Mouse (Mus musculus) liver, adult 2 months (tissue): ENCODE measurements around the gene Snd1. TPM values are rescaled to one million over a fixed set of nuclear protein-coding genes. Genes with fewer than 3 reads are reported as not detected.
A peak's percentile ranks its signal among the peaks of the same experiment; 100 is the strongest.

Experiments used
- DNase-seq: peaks from one replicate; pipeline ENCODE4 v3.0.0-alpha.2; 2011; ENCODE audit warnings: low read depth, low spot score; ENCODE audit errors: extremely low read depth
- H3K27ac ChIP-seq: fragments of 200-500 bp; replicated peaks from 2 replicates; pipeline ENCODE4 v1.5.1; 2012; ENCODE audit warnings: low read depth, mild to moderate bottlenecking, control low read depth, inconsistent platforms, low read length; ENCODE audit not compliant: insufficient read depth
- H3K27me3 ChIP-seq: fragments of 200-500 bp; 2 replicates; pipeline ENCODE4 v1.6.1; 2012; ENCODE audit warnings: mild to moderate bottlenecking, moderate library complexity, low read length, inconsistent platforms; ENCODE audit not compliant: control insufficient read depth, insufficient read depth
- H3K36me3 ChIP-seq: fragments of 200-500 bp; 2 replicates; pipeline ENCODE4 v1.6.1; 2012; ENCODE audit warnings: low read length, inconsistent platforms; ENCODE audit not compliant: control insufficient read depth, insufficient read depth
- H3K4me1 ChIP-seq: fragments of 200-500 bp; 2 replicates; pipeline ENCODE4 v1.6.1; 2011; ENCODE audit warnings: low read length; ENCODE audit not compliant: control insufficient read depth, insufficient read depth
- H3K4me3 ChIP-seq: fragments of 200-500 bp; 2 replicates; pipeline ENCODE4 v1.5.1; 2011; ENCODE audit warnings: low read depth, mild to moderate bottlenecking, control low read depth, low read length, moderate library complexity; ENCODE audit not compliant: insufficient read depth
- H3K79me2 ChIP-seq: fragments of 200-500 bp; 2 replicates; pipeline ENCODE4 v1.6.1; 2012; ENCODE audit warnings: inconsistent platforms, mild to moderate bottlenecking, low read length, moderate library complexity; ENCODE audit not compliant: control insufficient read depth, insufficient read depth
- H3K9ac ChIP-seq: fragments of 200-500 bp; 2 replicates; pipeline ENCODE4 v1.6.1; 2012; ENCODE audit warnings: low read depth, mild to moderate bottlenecking, control low read depth, inconsistent platforms, low read length
- CTCF ChIP-seq: fragments of 200-500 bp; IDR thresholded peaks from 2 replicates; pipeline ENCODE4 v1.5.1; 2011; ENCODE audit warnings: low read depth, low read length, control low read depth
- POLR2A ChIP-seq: fragments of 200-500 bp; IDR thresholded peaks from 2 replicates; pipeline ENCODE4 v1.6.1; 2011; ENCODE audit warnings: low read length, control low read depth; ENCODE audit not compliant: insufficient read depth; ENCODE audit errors: extremely low read depth
- WGBS: fragments of 180-500 bp; shearing (Covaris S2); methylation state at CpG from one replicate; pipeline ENCODE4 v1.1.7; 2018; 5-methylcytosine and 5-hydroxymethylcytosine counted together
- polyA plus RNA-seq: library from polyadenylated mRNA; depleted of rRNA; stranded (reverse); fragments of >200 nt; gene quantifications from 2 replicates; pipeline ENCODE4 v1.2.3, GENCODE M21; 2012
- total RNA-seq: library from RNA; depleted of rRNA; stranded (reverse); fragments of >200 nt; gene quantifications from 2 replicates; pipeline ENCODE4 v1.2.3, GENCODE M21; 2014

Gene Snd1
- total and polyA plus RNA-seq, 2 experiments, result 64.2 to 88.6 TPM

DNA sequence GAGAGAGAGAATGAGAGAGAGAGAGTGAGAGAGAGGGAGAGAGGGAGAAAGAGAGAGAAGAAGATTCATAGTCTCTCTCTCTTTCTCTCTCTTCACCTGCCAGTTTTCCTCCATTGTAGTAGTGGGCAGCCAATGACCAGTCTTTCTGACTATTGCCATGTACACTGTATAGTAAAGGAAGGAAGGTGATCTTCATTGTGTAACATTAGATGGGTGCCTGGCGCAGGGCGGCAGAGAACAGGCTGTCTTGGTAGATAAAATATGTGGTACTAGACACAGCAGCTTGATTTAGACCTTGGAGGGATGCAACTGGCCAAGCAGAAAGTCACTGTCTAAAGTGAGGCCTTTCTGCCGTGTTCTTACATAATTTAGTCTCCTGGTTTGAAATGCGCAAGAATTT is 139.9 kb downstream of the Snd1 start:
- 62% methylated on average over 4 of the region's 4 CpGs for WGBS
- Histone ChIP-seq H3K36me3 (no peaks in the 10 kb centered on the region), H3K79me2 (peaks cover 15% of the 10 kb centered on the region; the same call in 1 of the 2 replicates), H3K9ac (no peak overlapping the region), H3K27ac (no peak overlapping the region), H3K27me3 (no peaks in the 10 kb centered on the region), H3K4me3 (no peak overlapping the region), H3K4me1 (peaks cover 4% of the 10 kb centered on the region; the same call in 1 of the 2 replicates)
- DNase-seq, result no peak
- TF ChIP-seq CTCF (no peak), POLR2A (no peak)

- Histone ChIP-seq H3K27me3 (no peaks in the 10 kb centered on the region), H3K9ac (no peak overlapping the region), H3K27ac (no peak overlapping the region), H3K36me3 (no peaks in the 10 kb centered on the region), H3K79me2 (peaks cover 15% of the 10 kb centered on the region; the same call in 1 of the 2 replicates), H3K4me1 (peaks cover 4% of the 10 kb centered on the region; the same call in 1 of the 2 replicates), H3K4me3 (no peak overlapping the region)
- DNase-seq, result no peak
- no peak for TF ChIP-seq CTCF
- no peak for TF ChIP-seq POLR2A
- 65% methylated on average over 3 of the region's 3 CpGs for WGBS
Measured at GRCm38 (mm10) chr6:28615408-28615807, 140.5 kb downstream of the Snd1 start.

DNA sequence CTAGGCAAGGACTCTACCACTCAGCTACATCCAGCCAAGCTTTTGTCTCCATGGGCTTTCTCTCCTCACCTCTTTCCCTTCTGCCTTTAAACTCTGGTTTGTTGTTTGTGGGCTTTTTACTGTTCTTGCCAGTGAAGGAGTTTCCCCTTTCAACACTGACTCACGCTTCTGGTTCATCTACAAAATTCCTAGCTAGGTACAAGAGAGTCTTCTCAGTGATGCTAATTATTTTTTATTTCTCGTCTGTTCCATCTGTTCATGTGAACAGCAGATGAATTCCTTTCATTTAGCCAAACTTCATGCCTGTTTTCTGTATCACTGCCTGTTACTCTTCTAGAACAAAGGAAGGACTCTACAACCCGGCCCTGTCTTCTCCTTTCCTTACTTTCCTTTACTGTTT is 141.0 kb downstream of the Snd1 start:
- TF ChIP-seq POLR2A (no peak), CTCF (no peak)
- peaks cover 15% of the 10 kb centered on the region; the same call in 1 of the 2 replicates for H3K79me2 ChIP-seq
- peaks cover 4% of the 10 kb centered on the region; the same call in 1 of the 2 replicates for H3K4me1 ChIP-seq
- peaks cover under 1% of the 10 kb centered on the region; the same call in 1 of the 2 replicates for H3K36me3 ChIP-seq
- DNase-seq, result no peak
- 92% methylated on average over 3 of the region's 3 CpGs for WGBS
- no peak overlapping the region for H3K4me3 ChIP-seq
- no peak overlapping the region for H3K27ac ChIP-seq
- H3K9ac ChIP-seq, result no peak overlapping the region
- no peaks in the 10 kb centered on the region for H3K27me3 ChIP-seq

DNA sequence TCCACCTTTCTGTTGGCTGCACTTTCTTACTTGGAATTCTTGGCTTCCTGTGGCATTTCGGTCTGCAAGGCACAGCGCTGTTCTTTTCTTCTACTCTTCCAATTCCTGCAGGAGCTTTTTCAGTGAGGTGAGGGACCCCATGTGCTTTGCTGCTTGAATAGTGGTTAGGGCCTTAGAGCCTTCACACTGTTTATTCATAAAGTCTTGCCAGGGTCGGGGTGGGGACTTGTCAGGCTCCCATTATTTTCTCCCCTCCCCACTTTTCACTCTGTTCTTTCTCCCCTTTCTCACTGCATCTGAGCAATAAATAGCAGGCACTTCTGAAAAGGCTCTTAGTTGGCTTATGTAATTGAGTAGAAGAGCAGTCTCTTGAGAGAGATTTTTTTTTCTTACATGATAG is 143.4 kb downstream of the Snd1 start:
- H3K27ac ChIP-seq, result no peak overlapping the region
- peaks cover 3% of the 10 kb centered on the region; the same call in 1 of the 2 replicates for H3K36me3 ChIP-seq
- WGBS, result 70% methylated on average over 3 of the region's 3 CpGs
- no peak overlapping the region for H3K9ac ChIP-seq
- peaks cover 9% of the 10 kb centered on the region; the same call in 1 of the 2 replicates for H3K4me1 ChIP-seq
- no peaks in the 10 kb centered on the region for H3K27me3 ChIP-seq
- DNase-seq, result no peak
- no peak overlapping the region for H3K4me3 ChIP-seq
- peaks cover 19% of the 10 kb centered on the region; the same call in 1 of the 2 replicates for H3K79me2 ChIP-seq
- no peak for TF ChIP-seq POLR2A
- TF ChIP-seq CTCF, result no peak

DNA sequence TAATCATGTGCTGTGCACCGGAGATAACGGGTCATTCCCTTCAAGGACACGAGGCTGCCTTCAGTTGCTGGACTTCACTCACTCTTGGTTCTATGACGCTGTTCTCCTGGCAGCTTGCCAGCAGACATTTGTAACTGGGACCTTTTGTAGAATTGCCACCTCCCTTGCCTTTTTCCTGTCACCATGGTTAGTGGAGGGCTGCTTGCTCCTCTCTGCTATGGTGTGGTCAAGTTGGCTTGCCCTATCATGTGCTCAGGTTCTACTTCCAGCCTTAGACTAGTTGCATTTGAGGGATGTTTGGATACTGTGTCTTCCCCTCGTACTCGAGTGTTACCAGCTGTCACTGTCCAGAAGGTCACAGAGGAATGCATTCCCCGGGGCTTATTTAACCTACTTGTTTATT is 143.8 kb downstream of the Snd1 start:
- Histone ChIP-seq H3K36me3 (peaks cover 3% of the 10 kb centered on the region; the same call in 1 of the 2 replicates), H3K9ac (no peak overlapping the region), H3K27me3 (no peaks in the 10 kb centered on the region), H3K4me1 (peaks cover 9% of the 10 kb centered on the region; the same call in 1 of the 2 replicates), H3K79me2 (peaks cover 19% of the 10 kb centered on the region; the same call in 1 of the 2 replicates), H3K4me3 (no peak overlapping the region), H3K27ac (no peak overlapping the region)
- 10% methylated on average over 7 of the region's 7 CpGs for WGBS
- DNase-seq, result peak; percentile 48
- no peak for TF ChIP-seq POLR2A
- no peak for TF ChIP-seq CTCF

DNA sequence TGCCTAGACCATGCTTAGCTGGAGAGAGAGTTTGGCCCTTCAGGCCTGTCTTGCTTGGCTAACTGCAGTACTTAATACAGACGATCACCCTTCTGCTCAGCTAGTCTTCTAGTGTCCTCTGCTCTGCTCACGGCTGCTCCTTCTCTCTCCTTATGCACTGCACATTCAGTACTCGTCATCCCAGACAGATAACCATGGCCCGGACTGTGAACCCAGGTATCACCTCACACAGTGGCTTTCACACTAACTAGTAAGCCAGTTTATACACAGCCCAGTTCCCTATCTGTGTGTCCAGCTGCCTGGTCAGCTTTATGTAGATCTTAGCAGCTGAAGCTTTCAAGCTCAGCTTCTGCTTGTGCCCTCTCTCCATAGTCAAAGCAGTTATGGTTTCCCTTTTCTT is 146.5 kb downstream of the Snd1 start:
- TF ChIP-seq POLR2A, result no peak
- no peak for TF ChIP-seq CTCF
- no peak overlapping the region for H3K27ac ChIP-seq
- H3K4me1 ChIP-seq, result peaks cover 9% of the 10 kb centered on the region; the same call in 1 of the 2 replicates

More for the DNA sequence above, 146.5 kb downstream of the Snd1 start:
- Histone ChIP-seq H3K27me3 (no peaks in the 10 kb centered on the region), H3K36me3 (peaks cover 9% of the 10 kb centered on the region), H3K9ac (no peak overlapping the region), H3K4me3 (no peak overlapping the region), H3K79me2 (peaks cover 14% of the 10 kb centered on the region; the same call in 1 of the 2 replicates)
- no peak for DNase-seq
- WGBS, result 92% methylated on average over 4 of the region's 4 CpGs
